Mouse (Mus musculus) layer of hippocampus, adult 9-11 months (tissue): ENCODE results near the gene Cdkn2a.
A peak's percentile ranks its signal among the peaks of the same experiment; 100 is the strongest.

Experiments used
- DNase-seq: peaks from one replicate; pipeline ENCODE4 v3.0.0; 2022

Cdkn2a gene

GRCm38 (mm10) chr4:89294486-89295440 lies at the start of gene Cdkn2a:
TSS of gene Cdkn2a (minus strand) at chr4:89294653.
- DNase-seq, result peak; percentile 21

- DNase-seq, result no peak
Measured at GRCm38 (mm10) chr4:89313461-89313860, 19.0 kb upstream of the Cdkn2a start.

- peak; percentile 81 for DNase-seq
Measured at GRCm38 (mm10) chr4:89310491-89311254, 16.2 kb upstream of the Cdkn2a start, which contains the start of gene Cdkn2b. TSS of gene Cdkn2b (minus strand) at chr4:89311039.

GRCm38 (mm10) chr4:89309996-89310395 lies 15.5 kb upstream of the Cdkn2a start:
- no peak for DNase-seq

- no peak for DNase-seq
Measured at GRCm38 (mm10) chr4:89308001-89308400, 13.5 kb upstream of the Cdkn2a start.

GRCm38 (mm10) chr4:89306798-89307365 lies 12.4 kb upstream of the Cdkn2a start:
- no peak for DNase-seq

- DNase-seq, result no peak
Measured at GRCm38 (mm10) chr4:89305691-89306090, 11.2 kb upstream of the Cdkn2a start.

GRCm38 (mm10) chr4:89303281-89303995 lies 9.0 kb upstream of the Cdkn2a start:
- DNase-seq, result no peak

GRCm38 (mm10) chr4:89302129-89302528 lies 7.7 kb upstream of the Cdkn2a start:
- no peak for DNase-seq

GRCm38 (mm10) chr4:89299721-89300120 lies 5.3 kb upstream of the Cdkn2a start:
- no peak for DNase-seq

GRCm38 (mm10) chr4:89295441-89296220 lies 1.2 kb upstream of the Cdkn2a start:
- no peak for DNase-seq

GRCm38 (mm10) chr4:89294091-89294485 lies 365 bp downstream of the Cdkn2a start:
- no peak for DNase-seq

GRCm38 (mm10) chr4:89293516-89293915 lies 937 bp downstream of the Cdkn2a start:
- DNase-seq, result no peak

GRCm38 (mm10) chr4:89289028-89289427 lies 5.4 kb downstream of the Cdkn2a start:
- DNase-seq, result no peak

- DNase-seq, result no peak
Measured at GRCm38 (mm10) chr4:89286566-89286965, 7.9 kb downstream of the Cdkn2a start.

GRCm38 (mm10) chr4:89285688-89286087 lies 8.8 kb downstream of the Cdkn2a start:
- DNase-seq, result no peak

- DNase-seq, result no peak
Measured at GRCm38 (mm10) chr4:89282661-89283060, 11.8 kb downstream of the Cdkn2a start.

- DNase-seq, result no peak
Measured at GRCm38 (mm10) chr4:89282036-89282566, 12.4 kb downstream of the Cdkn2a start.

- DNase-seq, result no peak
Measured at GRCm38 (mm10) chr4:89281236-89281635, 13.2 kb downstream of the Cdkn2a start.

GRCm38 (mm10) chr4:89279641-89280040 lies 14.8 kb downstream of the Cdkn2a start:
- no peak for DNase-seq

GRCm38 (mm10) chr4:89277381-89277940 lies 17.0 kb downstream of the Cdkn2a start:
- DNase-seq, result no peak
